Mouse (Mus musculus): ENCODE results near the gene Llph. TPM values are rescaled to one million over a fixed set of nuclear protein-coding genes. Genes with fewer than 3 reads are reported as not detected.

The Llph gene
- polyA plus RNA-seq (2016; fragmentation: Nextera tagmentation; extraction: Ambion mirVana), result 31.7 and 32.0 TPM in 2 replicates

- peak within 1 kb of the TSS; percentile 86 for H3K4me2 ChIP-seq
- peak within 1 kb of the TSS; percentile 97 for H3K9ac ChIP-seq
- peaks cover 11% of the 10 kb centered on the region for H3K4me1 ChIP-seq (replicated peaks)
- H3K27me3 ChIP-seq (replicated peaks), result no peaks in the 10 kb centered on the region
- peak within 1 kb of the TSS; percentile 61; the same call in 1 of the 2 replicates for H3K27ac ChIP-seq (ENCODE audit: poor library complexity, severe bottlenecking)
- peak within 1 kb of the TSS; percentile 97 for H3K4me3 ChIP-seq
- WGBS, result under 1% methylated on average over 57 of the region's 57 CpGs
- H3K9me3 ChIP-seq (replicated peaks), result no peaks in the 10 kb centered on the region
- peaks cover 34% of the 10 kb centered on the region for H3K36me3 ChIP-seq
- ATAC-seq (ENCODE audit: insufficient number of reproducible peaks, low FRiP score), result peak; percentile 96
These were observed at the start of gene Llph for GRCm38 (mm10) chr10:120226871-120227661. Gene Llph (plus strand): TSS chr10:120227070.

GRCm38 (mm10) chr10:120182887-120183286, 44.0 kb upstream of the Llph start:
- H3K9ac ChIP-seq, result no peak overlapping the region

GRCm38 (mm10) chr10:120183342-120183741, 43.5 kb upstream of the Llph start:
- Histone ChIP-seq H3K36me3 (no peaks in the 10 kb centered on the region), H3K4me3 (no peak overlapping the region), H3K9ac (no peak overlapping the region), H3K27ac (ENCODE audit: poor library complexity, severe bottlenecking) (no peak overlapping the region), H3K4me1 (replicated peaks) (no peaks in the 10 kb centered on the region), H3K27me3 (replicated peaks) (no peaks in the 10 kb centered on the region; the same call in 1 of the 2 replicates), H3K9me3 (replicated peaks) (peaks cover 14% of the 10 kb centered on the region), H3K4me2 (no peak overlapping the region)
- WGBS, result 72% methylated on average over 2 of the region's 2 CpGs
- no peak for ATAC-seq (ENCODE audit: insufficient number of reproducible peaks, low FRiP score)

More at GRCm38 (mm10) chr10:120182887-120183286, 44.0 kb upstream of the Llph start:
- no peak for ATAC-seq (ENCODE audit: insufficient number of reproducible peaks, low FRiP score)
- Histone ChIP-seq H3K4me3 (no peak overlapping the region), H3K4me1 (replicated peaks) (no peaks in the 10 kb centered on the region), H3K27ac (ENCODE audit: poor library complexity, severe bottlenecking) (no peak overlapping the region), H3K36me3 (no peaks in the 10 kb centered on the region), H3K9me3 (replicated peaks) (peaks cover 17% of the 10 kb centered on the region), H3K4me2 (no peak overlapping the region), H3K27me3 (replicated peaks) (no peaks in the 10 kb centered on the region; the same call in 1 of the 2 replicates)
- WGBS, result 88% methylated on average over 1 of the region's 1 CpGs

- H3K27me3 ChIP-seq (replicated peaks), result no peaks in the 10 kb centered on the region; the same call in 1 of the 2 replicates
- H3K4me2 ChIP-seq, result no peak overlapping the region
- H3K9ac ChIP-seq, result no peak overlapping the region
- WGBS, result 56% methylated on average over 2 of the region's 2 CpGs
- H3K27ac ChIP-seq (ENCODE audit: poor library complexity, severe bottlenecking), result no peak overlapping the region
- H3K4me1 ChIP-seq (replicated peaks), result 0 out of 2 replicates have a peak, but pooled peaks cover 6% of the 10 kb centered on the region
- no peak overlapping the region for H3K4me3 ChIP-seq
- ATAC-seq (ENCODE audit: insufficient number of reproducible peaks, low FRiP score), result no peak
- no peaks in the 10 kb centered on the region for H3K36me3 ChIP-seq
- H3K9me3 ChIP-seq (replicated peaks), result peaks cover 6% of the 10 kb centered on the region; the same call in 1 of the 2 replicates
These were observed 38.4 kb upstream of the Llph start for GRCm38 (mm10) chr10:120188513-120188912.

- Histone ChIP-seq H3K4me3 (no peak overlapping the region), H3K36me3 (no peaks in the 10 kb centered on the region), H3K27ac (ENCODE audit: poor library complexity, severe bottlenecking) (no peak overlapping the region), H3K27me3 (replicated peaks) (no peaks in the 10 kb centered on the region; the same call in 1 of the 2 replicates), H3K4me2 (no peak overlapping the region), H3K9ac (no peak overlapping the region), H3K4me1 (replicated peaks) (0 out of 2 replicates have a peak, but pooled peaks cover 6% of the 10 kb centered on the region), H3K9me3 (replicated peaks) (peaks cover 6% of the 10 kb centered on the region; the same call in 1 of the 2 replicates)
- WGBS, result 58% methylated on average over 11 of the region's 11 CpGs
- ATAC-seq (ENCODE audit: insufficient number of reproducible peaks, low FRiP score), result no peak
These were observed 37.6 kb upstream of the Llph start for GRCm38 (mm10) chr10:120189276-120189675.

- Histone ChIP-seq H3K27ac (ENCODE audit: poor library complexity, severe bottlenecking) (no peak overlapping the region), H3K9me3 (replicated peaks) (peaks cover 6% of the 10 kb centered on the region; the same call in 1 of the 2 replicates), H3K4me3 (no peak overlapping the region), H3K36me3 (no peaks in the 10 kb centered on the region), H3K4me2 (no peak overlapping the region), H3K4me1 (replicated peaks) (0 out of 2 replicates have a peak, but pooled peaks cover 6% of the 10 kb centered on the region), H3K27me3 (replicated peaks) (no peaks in the 10 kb centered on the region; the same call in 1 of the 2 replicates), H3K9ac (no peak overlapping the region)
- no peak for ATAC-seq (ENCODE audit: insufficient number of reproducible peaks, low FRiP score)
- WGBS, result 36% methylated on average over 6 of the region's 6 CpGs
These were observed 37.1 kb upstream of the Llph start for GRCm38 (mm10) chr10:120189782-120190181.

- Histone ChIP-seq H3K9ac (no peak overlapping the region), H3K4me1 (replicated peaks) (0 out of 2 replicates have a peak, but pooled peaks cover 6% of the 10 kb centered on the region), H3K27ac (ENCODE audit: poor library complexity, severe bottlenecking) (no peak overlapping the region), H3K36me3 (no peaks in the 10 kb centered on the region), H3K4me2 (no peak overlapping the region), H3K4me3 (no peak overlapping the region), H3K27me3 (replicated peaks) (no peaks in the 10 kb centered on the region), H3K9me3 (replicated peaks) (peaks cover 6% of the 10 kb centered on the region; the same call in 1 of the 2 replicates)
- 79% methylated on average over 6 of the region's 6 CpGs for WGBS
- no peak for ATAC-seq (ENCODE audit: insufficient number of reproducible peaks, low FRiP score)
These were observed 35.7 kb upstream of the Llph start for GRCm38 (mm10) chr10:120191165-120191564.

GRCm38 (mm10) chr10:120192278-120192677, 34.6 kb upstream of the Llph start:
- H3K4me2 ChIP-seq, result no peak overlapping the region
- H3K9ac ChIP-seq, result no peak overlapping the region
- no peak for ATAC-seq (ENCODE audit: insufficient number of reproducible peaks, low FRiP score)
- 0 out of 2 replicates have a peak, but pooled peaks cover 6% of the 10 kb centered on the region for H3K4me1 ChIP-seq (replicated peaks)
- peaks cover 3% of the 10 kb centered on the region; the same call in 1 of the 2 replicates for H3K27me3 ChIP-seq (replicated peaks)
- H3K36me3 ChIP-seq, result no peaks in the 10 kb centered on the region
- WGBS, result 74% methylated on average over 4 of the region's 4 CpGs
- no peak overlapping the region for H3K27ac ChIP-seq (ENCODE audit: poor library complexity, severe bottlenecking)
- no peaks in the 10 kb centered on the region for H3K9me3 ChIP-seq (replicated peaks)
- H3K4me3 ChIP-seq, result no peak overlapping the region

GRCm38 (mm10) chr10:120193255-120193654, 33.6 kb upstream of the Llph start:
- no peak for ATAC-seq (ENCODE audit: insufficient number of reproducible peaks, low FRiP score)
- H3K4me1 ChIP-seq (replicated peaks), result 0 out of 2 replicates have a peak, but pooled peaks cover 6% of the 10 kb centered on the region
- no peaks in the 10 kb centered on the region for H3K36me3 ChIP-seq
- H3K9me3 ChIP-seq (replicated peaks), result no peaks in the 10 kb centered on the region
- WGBS, result 84% methylated on average over 8 of the region's 8 CpGs
- peaks cover 13% of the 10 kb centered on the region; the same call in 1 of the 2 replicates for H3K27me3 ChIP-seq (replicated peaks)
- H3K27ac ChIP-seq (ENCODE audit: poor library complexity, severe bottlenecking), result no peak overlapping the region
- no peak overlapping the region for H3K4me2 ChIP-seq
- H3K4me3 ChIP-seq, result no peak overlapping the region
- no peak overlapping the region for H3K9ac ChIP-seq

GRCm38 (mm10) chr10:120197061-120197835, 29.6 kb upstream of the Llph start:
- H3K4me2 ChIP-seq, result no peak overlapping the region
- ATAC-seq (ENCODE audit: insufficient number of reproducible peaks, low FRiP score), result no peak
- no peaks in the 10 kb centered on the region for H3K9me3 ChIP-seq (replicated peaks)
- no peak overlapping the region for H3K4me3 ChIP-seq
- H3K27me3 ChIP-seq (replicated peaks), result peaks cover 15% of the 10 kb centered on the region; the same call in 1 of the 2 replicates
- H3K36me3 ChIP-seq, result no peaks in the 10 kb centered on the region
- H3K9ac ChIP-seq, result no peak overlapping the region
- 0 out of 2 replicates have a peak, but pooled peaks cover 4% of the 10 kb centered on the region for H3K4me1 ChIP-seq (replicated peaks)
- H3K27ac ChIP-seq (ENCODE audit: poor library complexity, severe bottlenecking), result no peak overlapping the region
- 79% methylated on average over 14 of the region's 14 CpGs for WGBS
